Mouse (Mus musculus) limb, embryonic 13.5 days (tissue): ENCODE data around the gene Slco1a5. TPM values are rescaled to one million over a fixed set of nuclear protein-coding genes. Genes with fewer than 3 reads are reported as not detected.
A peak's percentile ranks its signal among the peaks of the same experiment; 100 is the strongest.

Source experiments
- ATAC-seq: fragments of 200-750 bp; cut with Nextera tagmentation; 2 replicates; pipeline ENCODE4 v1.8.0; 2017; ENCODE audit warnings: low read depth, moderate number of reproducible peaks, moderate TSS enrichment; ENCODE audit not compliant: low FRiP score
- H3K27ac ChIP-seq: fragments of 300-500 bp; sonication (generic); 2 replicates; pipeline ENCODE4 v1.5.1; 2015; ENCODE audit warnings: inconsistent platforms, mild to moderate bottlenecking, moderate library complexity
- H3K27me3 ChIP-seq: fragments of 300-500 bp; sonication (generic); 2 replicates; pipeline ENCODE4 v1.6.1; 2015; ENCODE audit warnings: mild to moderate bottlenecking, inconsistent platforms
- H3K36me3 ChIP-seq: fragments of 300-500 bp; sonication (generic); 2 replicates; pipeline ENCODE4 v1.6.1; 2015; ENCODE audit warnings: inconsistent platforms, mild to moderate bottlenecking, moderate library complexity
- H3K4me1 ChIP-seq: fragments of 300-500 bp; sonication (generic); 2 replicates; pipeline ENCODE4 v1.6.1; 2015; ENCODE audit warnings: inconsistent platforms
- H3K4me2 ChIP-seq: fragments of 300-500 bp; sonication (generic); replicated peaks from 2 replicates; pipeline ENCODE4 v1.6.1; 2015; ENCODE audit warnings: inconsistent platforms, mild to moderate bottlenecking, moderate library complexity
- H3K4me3 ChIP-seq: fragments of 300-500 bp; sonication (generic); 2 replicates; pipeline ENCODE4 v1.5.1; 2015; ENCODE audit warnings: moderate library complexity, mild to moderate bottlenecking, inconsistent platforms
- H3K9ac ChIP-seq: fragments of 300-500 bp; sonication (generic); 2 replicates; pipeline ENCODE4 v1.6.1; 2015; ENCODE audit warnings: mild to moderate bottlenecking, inconsistent platforms
- H3K9me3 ChIP-seq: fragments of 300-500 bp; sonication (generic); 2 replicates; pipeline ENCODE4 v1.6.1; 2016; ENCODE audit warnings: inconsistent platforms
- WGBS: fragments of 180-500 bp; shearing (Covaris S2); methylation state at CpG from one replicate; pipeline ENCODE4 v1.1.7; 2015; 5-methylcytosine and 5-hydroxymethylcytosine counted together
- polyA plus RNA-seq: library from polyadenylated mRNA; unstranded; fragments of >200 nt; fragmentation: Nextera tagmentation; extraction: Ambion mirVana; gene quantifications from 2 replicates; pipeline ENCODE4 v1.2.1, GENCODE M21; 2015

Gene Slco1a5
- polyA plus RNA-seq, 1 experiment from 2014 or later: not detected

GRCm38 (mm10) chr6:142345440-142346038, 22.8 kb upstream of the Slco1a5 start, which contains the start of gene Pyroxd1:
TSS of gene Pyroxd1 (plus strand) at chr6:142345654.
- H3K9me3 ChIP-seq: no peaks in the 10 kb centered on the region
- ATAC-seq: peak; percentile 95

GRCm38 (mm10) chr6:142343561-142343960, 20.8 kb upstream of the Slco1a5 start:
- ATAC-seq: no peak
- Histone ChIP-seq H3K9ac (no peak overlapping the region), H3K4me2 (no peak overlapping the region), H3K27ac (no peak overlapping the region), H3K36me3 (0 out of 2 replicates have a peak, but pooled peaks cover 1% of the 10 kb centered on the region), H3K9me3 (no peaks in the 10 kb centered on the region), H3K4me3 (no peak overlapping the region), H3K4me1 (peaks cover 8% of the 10 kb centered on the region), H3K27me3 (no peaks in the 10 kb centered on the region)
- WGBS: 75% methylated on average over 2 of the region's 2 CpGs

More at GRCm38 (mm10) chr6:142345440-142346038, 22.8 kb upstream of the Slco1a5 start, which contains the start of gene Pyroxd1:
- peaks cover 14% of the 10 kb centered on the region; the same call in 1 of the 2 replicates for H3K36me3 ChIP-seq
- peak within 1 kb of the TSS; percentile 61 for H3K4me2 ChIP-seq
- under 1% methylated on average over 48 of the region's 48 CpGs for WGBS
- peak within 1 kb of the TSS; percentile 64 for H3K9ac ChIP-seq
- peaks cover 8% of the 10 kb centered on the region for H3K4me1 ChIP-seq
- no peaks in the 10 kb centered on the region for H3K27me3 ChIP-seq
- H3K4me3 ChIP-seq: peak within 1 kb of the TSS; percentile 72
- peak within 1 kb of the TSS; percentile 52; the same call in 1 of the 2 replicates for H3K27ac ChIP-seq

GRCm38 (mm10) chr6:142339576-142339975, 16.8 kb upstream of the Slco1a5 start:
- WGBS: 47% methylated on average over 2 of the region's 2 CpGs
- Histone ChIP-seq H3K9ac (no peak overlapping the region), H3K27me3 (no peaks in the 10 kb centered on the region), H3K36me3 (no peaks in the 10 kb centered on the region), H3K4me3 (no peak overlapping the region), H3K27ac (no peak overlapping the region), H3K9me3 (no peaks in the 10 kb centered on the region), H3K4me2 (no peak overlapping the region), H3K4me1 (no peaks in the 10 kb centered on the region)
- no peak for ATAC-seq

- Histone ChIP-seq H3K9ac (no peak overlapping the region), H3K9me3 (no peaks in the 10 kb centered on the region), H3K27ac (no peak overlapping the region), H3K4me3 (no peak overlapping the region), H3K36me3 (no peaks in the 10 kb centered on the region), H3K4me2 (no peak overlapping the region), H3K4me1 (no peaks in the 10 kb centered on the region), H3K27me3 (no peaks in the 10 kb centered on the region)
- no peak for ATAC-seq
- WGBS: 65% methylated on average over 2 of the region's 2 CpGs
Measured at GRCm38 (mm10) chr6:142338961-142339360, 16.2 kb upstream of the Slco1a5 start.

- Histone ChIP-seq H3K4me2 (no peak overlapping the region), H3K9ac (no peak overlapping the region), H3K27me3 (no peaks in the 10 kb centered on the region), H3K4me1 (no peaks in the 10 kb centered on the region), H3K4me3 (no peak overlapping the region), H3K27ac (no peak overlapping the region), H3K9me3 (no peaks in the 10 kb centered on the region), H3K36me3 (no peaks in the 10 kb centered on the region)
- ATAC-seq: no peak
- 57% methylated on average over 1 of the region's 1 CpGs for WGBS
Measured at GRCm38 (mm10) chr6:142329201-142329600, 6.4 kb upstream of the Slco1a5 start.

- no peak overlapping the region for H3K27ac ChIP-seq
- no peaks in the 10 kb centered on the region for H3K27me3 ChIP-seq
- no peak overlapping the region for H3K9ac ChIP-seq
- no peak for ATAC-seq
- no peak overlapping the region for H3K4me2 ChIP-seq
- H3K4me3 ChIP-seq: no peak overlapping the region
- no peaks in the 10 kb centered on the region for H3K4me1 ChIP-seq
- WGBS: 76% methylated on average over 3 of the region's 3 CpGs
- no peaks in the 10 kb centered on the region for H3K36me3 ChIP-seq
- no peaks in the 10 kb centered on the region for H3K9me3 ChIP-seq
Measured at GRCm38 (mm10) chr6:142326598-142326997, 3.8 kb upstream of the Slco1a5 start.

GRCm38 (mm10) chr6:142317106-142317505, 5.7 kb downstream of the Slco1a5 start:
- Histone ChIP-seq H3K9ac (no peak overlapping the region), H3K36me3 (no peaks in the 10 kb centered on the region), H3K4me1 (no peaks in the 10 kb centered on the region), H3K4me3 (no peak overlapping the region), H3K4me2 (no peak overlapping the region), H3K27me3 (no peaks in the 10 kb centered on the region), H3K9me3 (no peaks in the 10 kb centered on the region), H3K27ac (no peak overlapping the region)
- ATAC-seq: no peak

GRCm38 (mm10) chr6:142314285-142314684, 8.5 kb downstream of the Slco1a5 start:
- Histone ChIP-seq H3K4me1 (no peaks in the 10 kb centered on the region), H3K36me3 (no peaks in the 10 kb centered on the region), H3K4me3 (no peak overlapping the region), H3K9ac (no peak overlapping the region), H3K4me2 (no peak overlapping the region), H3K27ac (no peak overlapping the region), H3K9me3 (peaks cover 5% of the 10 kb centered on the region), H3K27me3 (no peaks in the 10 kb centered on the region)
- no peak for ATAC-seq
- 88% methylated on average over 5 of the region's 5 CpGs for WGBS

- no peaks in the 10 kb centered on the region for H3K27me3 ChIP-seq
- H3K27ac ChIP-seq: no peak overlapping the region
- H3K4me2 ChIP-seq: no peak overlapping the region
- H3K4me3 ChIP-seq: no peak overlapping the region
- H3K36me3 ChIP-seq: no peaks in the 10 kb centered on the region
- H3K9me3 ChIP-seq: peaks cover 5% of the 10 kb centered on the region
- H3K4me1 ChIP-seq: no peaks in the 10 kb centered on the region
- H3K9ac ChIP-seq: no peak overlapping the region
- ATAC-seq: no peak
Measured at GRCm38 (mm10) chr6:142305076-142305475, 17.7 kb downstream of the Slco1a5 start.

GRCm38 (mm10) chr6:142298098-142298497, 24.7 kb downstream of the Slco1a5 start, which contains the start of gene Iapp:
TSS of gene Iapp (plus strand) at chr6:142298423.
- Histone ChIP-seq H3K4me3 (no peak within 1 kb of the TSS), H3K9me3 (no peaks in the 10 kb centered on the region), H3K27me3 (no peaks in the 10 kb centered on the region), H3K27ac (no peak within 1 kb of the TSS), H3K4me2 (no peak within 1 kb of the TSS), H3K4me1 (no peaks in the 10 kb centered on the region), H3K9ac (no peak within 1 kb of the TSS), H3K36me3 (no peaks in the 10 kb centered on the region)
- ATAC-seq: no peak
- WGBS: 55% methylated on average over 4 of the region's 4 CpGs

GRCm38 (mm10) chr6:142289413-142290118, 33.2 kb downstream of the Slco1a5 start:
- Histone ChIP-seq H3K27me3 (no peaks in the 10 kb centered on the region), H3K4me3 (no peak overlapping the region), H3K36me3 (no peaks in the 10 kb centered on the region), H3K4me1 (no peaks in the 10 kb centered on the region), H3K9me3 (no peaks in the 10 kb centered on the region), H3K27ac (no peak overlapping the region), H3K9ac (no peak overlapping the region), H3K4me2 (no peak overlapping the region)
- ATAC-seq: no peak
- WGBS: 87% methylated on average over 12 of the region's 12 CpGs

- Histone ChIP-seq H3K9me3 (no peaks in the 10 kb centered on the region), H3K27me3 (no peaks in the 10 kb centered on the region), H3K27ac (no peak overlapping the region), H3K36me3 (no peaks in the 10 kb centered on the region), H3K9ac (no peak overlapping the region), H3K4me2 (no peak overlapping the region), H3K4me1 (no peaks in the 10 kb centered on the region), H3K4me3 (no peak overlapping the region)
- 49% methylated on average over 4 of the region's 4 CpGs for WGBS
- ATAC-seq: no peak
Measured at GRCm38 (mm10) chr6:142275721-142276442, 46.9 kb downstream of the Slco1a5 start.
